Mouse (Mus musculus) neural tube, embryonic 11.5 days (tissue): ENCODE measurements around the gene Nrp1. TPM values are rescaled to one million over a fixed set of nuclear protein-coding genes. Genes with fewer than 3 reads are reported as not detected.
A peak's percentile ranks its signal among the peaks of the same experiment; 100 is the strongest.

ENCODE experiments used
- ATAC-seq: fragments of 200-750 bp; cut with Nextera tagmentation; 2 replicates; pipeline ENCODE4 v1.8.0; 2017; ENCODE audit warnings: moderate number of reproducible peaks, mild to moderate bottlenecking, moderate TSS enrichment, moderate library complexity; ENCODE audit not compliant: insufficient read depth, low FRiP score, low TSS enrichment
- DNase-seq: peaks from one replicate; pipeline ENCODE4 v3.0.0-alpha.2; 2015; ENCODE audit warnings: low spot score
- H3K27ac ChIP-seq: fragments of 300-500 bp; sonication (generic); 2 replicates; pipeline ENCODE4 v1.5.1; 2014; ENCODE audit warnings: low read depth, mild to moderate bottlenecking, low read length
- H3K27me3 ChIP-seq: fragments of 300-500 bp; sonication (generic); 2 replicates; pipeline ENCODE4 v1.6.1; 2014; ENCODE audit warnings: mild to moderate bottlenecking, low read length, mixed read lengths; ENCODE audit not compliant: control insufficient read depth, insufficient read depth
- H3K36me3 ChIP-seq: fragments of 300-500 bp; sonication (generic); 2 replicates; pipeline ENCODE4 v1.6.1; 2014; ENCODE audit warnings: mild to moderate bottlenecking, low read length, moderate library complexity, mixed read lengths; ENCODE audit not compliant: control insufficient read depth, insufficient read depth
- H3K4me1 ChIP-seq: fragments of 300-500 bp; sonication (generic); 2 replicates; pipeline ENCODE4 v1.6.1; 2014; ENCODE audit warnings: low read length, mixed read lengths; ENCODE audit not compliant: control insufficient read depth, insufficient read depth
- H3K4me2 ChIP-seq: fragments of 300-500 bp; sonication (generic); 2 replicates; pipeline ENCODE4 v1.6.1; 2014; ENCODE audit warnings: low read depth, mild to moderate bottlenecking, moderate library complexity
- H3K4me3 ChIP-seq: fragments of 300-500 bp; sonication (generic); 2 replicates; pipeline ENCODE4 v1.5.1; 2014; ENCODE audit warnings: low read depth, low read length
- H3K9ac ChIP-seq: fragments of 300-500 bp; sonication (generic); 2 replicates; pipeline ENCODE4 v1.6.1; 2014; ENCODE audit warnings: mild to moderate bottlenecking, low read length
- H3K9me3 ChIP-seq: fragments of 300-500 bp; sonication (generic); 2 replicates; pipeline ENCODE4 v1.6.1; 2016; ENCODE audit warnings: low read length; ENCODE audit not compliant: control insufficient read depth
- WGBS: fragments of 180-500 bp; shearing (Covaris S2); extraction: QIAGEN DNeasy Blood & Tissue Kit; methylation state at CpG from one replicate; pipeline ENCODE4 v1.1.7; 2014; 5-methylcytosine and 5-hydroxymethylcytosine counted together
- microRNA counts: library from miRNA; unstranded; fragments of <30 nt; microRNA quantifications from one replicate; lab custom pipeline; 2015
- microRNA-seq: library from miRNA; unstranded; fragments of <30 nt; microRNA quantifications from one replicate; pipeline ENCODE4, GENCODE M21; 2016
- polyA plus RNA-seq: library from polyadenylated mRNA; unstranded; fragments of >200 nt; fragmentation: Nextera tagmentation; extraction: Ambion mirVana; gene quantifications from 2 replicates; pipeline ENCODE4 v1.2.1, GENCODE M21; 2014

Gene Nrp1
- polyA plus RNA-seq, 1 experiment from 2014 or later: 84.3 TPM

DNA sequence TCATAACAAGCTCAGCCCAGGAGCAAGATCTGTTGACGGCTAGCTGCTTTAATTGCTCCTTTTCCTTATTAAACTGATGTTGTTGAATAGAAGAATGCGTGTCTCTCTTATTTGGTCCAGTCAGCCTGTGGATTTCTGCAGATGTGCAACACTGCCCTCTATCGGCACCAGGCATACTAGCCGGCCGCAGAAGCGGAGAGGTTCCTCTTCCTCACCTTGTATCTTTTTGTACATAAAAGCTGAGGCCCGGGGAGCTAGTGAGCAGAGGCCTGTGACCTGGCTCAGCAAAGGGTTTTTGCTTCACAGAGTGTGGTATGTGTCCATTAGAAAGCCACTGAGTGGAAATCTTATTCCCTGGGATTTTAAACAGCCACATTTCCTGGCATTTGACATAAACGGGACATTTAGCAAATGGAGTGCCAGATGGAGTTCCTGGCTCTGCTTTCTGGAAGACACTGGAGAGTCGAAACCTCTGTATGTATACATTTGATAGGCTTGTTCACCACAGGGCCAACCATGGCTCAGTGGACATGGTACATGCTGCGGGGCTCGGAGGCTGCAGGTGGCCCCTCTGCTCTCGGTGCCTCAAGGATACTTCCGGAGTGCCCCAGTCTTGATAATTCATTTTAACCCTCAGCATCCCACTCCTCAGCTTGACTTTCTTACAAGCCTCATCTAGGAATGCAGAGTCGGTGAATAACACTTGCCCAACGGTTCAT lies 193.2 kb downstream of the Nrp1 start:
- DNase-seq: peak; percentile 66
- no peak for ATAC-seq
- no peak overlapping the region for H3K4me3 ChIP-seq
- H3K9me3 ChIP-seq: no peaks in the 10 kb centered on the region
- WGBS: 59% methylated on average over 15 of the region's 15 CpGs
- no peak overlapping the region for H3K27ac ChIP-seq
- H3K36me3 ChIP-seq: no peaks in the 10 kb centered on the region
- no peak overlapping the region for H3K9ac ChIP-seq
- H3K27me3 ChIP-seq: no peaks in the 10 kb centered on the region
- no peaks in the 10 kb centered on the region for H3K4me1 ChIP-seq
- no peak overlapping the region for H3K4me2 ChIP-seq

MicroRNAs encoded within 50 kb of the gene (microRNA counts, 519-probe panel; counts per million panel counts)
- microRNA mmu-miR-1903 (lab: Ali Mortazavi, UCI): 171 counts per million, percentile 57 among the panel's probes with 10 or more counts

Small RNAs within 50 kb of the gene (microRNA-seq; reads per million reads assigned to microRNA genes)
- gene Mir1903: not detected
